Mouse (Mus musculus) MEL (cell line): ENCODE measurements around the gene Zbtb38.

Source experiments
- MYC ChIP-seq: IDR thresholded peaks from 2 replicates; pipeline ENCODE4 v1.6.1; 2011; ENCODE audit warnings: low read depth, mild to moderate bottlenecking, low read length, improper control_type of control experiment, moderate library complexity
- USF1 ChIP-seq: IDR thresholded peaks from 2 replicates; pipeline ENCODE4 v1.6.1; 2014; ENCODE audit warnings: low read depth, mild to moderate bottlenecking, inconsistent platforms, low read length, improper control_type of control experiment, moderate library complexity
- ZNF384 ChIP-seq: IDR thresholded peaks from 2 replicates; pipeline ENCODE4 v1.6.1; 2012; ENCODE audit warnings: low read depth, mild to moderate bottlenecking, inconsistent platforms, low read length, improper control_type of control experiment

- no peak for TF ChIP-seq MYC
- TF ChIP-seq USF1: no peak
- TF ChIP-seq ZNF384: no peak
These were observed 68.4 kb downstream of the Zbtb38 start for GRCm38 (mm10) chr9:96684165-96684792.
